Mouse (Mus musculus): Measurements from ENCODE around the gene Smad5. TPM values are rescaled to one million over a fixed set of nuclear protein-coding genes. Genes with fewer than 3 reads are reported as not detected.

Gene Smad5
- polyA plus RNA-seq, 1 experiment = 27.1 TPM

DNA sequence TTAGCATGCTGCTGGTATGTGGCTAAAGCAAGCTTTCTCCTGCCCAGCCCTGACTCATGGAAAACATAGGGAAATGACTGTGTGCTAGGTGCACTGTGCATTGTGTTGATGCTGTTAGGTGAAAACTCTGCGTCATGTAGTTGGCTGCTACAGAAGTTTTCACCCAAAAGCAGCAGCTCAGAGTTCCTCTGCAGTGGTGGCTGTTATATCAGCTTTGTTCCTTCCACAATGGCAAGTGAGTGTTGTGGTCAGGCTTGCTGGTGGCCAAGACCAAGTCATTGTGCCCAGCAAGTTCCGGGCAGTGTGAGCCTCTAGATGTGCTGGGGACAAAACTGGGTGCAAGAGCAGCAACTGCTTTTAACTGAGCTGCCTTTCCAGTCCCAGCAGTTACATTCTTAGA, 9.4 kb downstream of the Smad5 start:
- WGBS = 89% methylated on average over 2 of the region's 2 CpGs
- peaks cover 9% of the 10 kb centered on the region for H3K4me1 ChIP-seq (ENCODE audit: control insufficient read depth, insufficient read depth, low read length)
- no peak for DNase-seq
- TF ChIP-seq POLR2A (IDR thresholded peaks at IDR 0.05; ENCODE audit: borderline replicate concordance, extremely low read depth, low read depth, low read length) (no peak), CTCF (IDR thresholded peaks at IDR 0.05; ENCODE audit: insufficient read depth, low read length) (no peak)
- H3K4me3 ChIP-seq (replicated peaks; ENCODE audit: extremely low read depth, low read depth, low read length) = no peak overlapping the region

DNA sequence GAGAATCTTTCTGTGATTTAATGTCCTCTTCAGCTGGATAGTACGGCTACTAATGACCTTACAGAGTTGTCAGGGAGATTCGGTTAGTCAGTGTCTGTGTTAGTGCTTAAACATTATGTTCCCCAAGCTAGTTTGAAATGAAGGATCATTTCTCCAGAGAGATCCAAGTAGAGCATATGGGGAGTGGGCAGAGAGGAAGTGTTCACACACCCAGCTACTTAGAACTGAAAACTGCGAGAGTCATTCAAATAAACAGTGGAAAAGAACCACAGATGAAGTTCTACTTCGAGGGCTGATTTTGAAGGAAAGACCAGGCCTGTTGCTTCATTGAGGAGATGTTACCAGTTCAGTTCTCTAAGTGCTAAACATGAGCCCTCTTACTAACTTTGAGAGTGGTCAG, 23.7 kb downstream of the Smad5 start:
- H3K4me1 ChIP-seq (ENCODE audit: control insufficient read depth, insufficient read depth, low read length) = no peaks in the 10 kb centered on the region
- no peak overlapping the region for H3K4me3 ChIP-seq (replicated peaks; ENCODE audit: extremely low read depth, low read depth, low read length)
- TF ChIP-seq POLR2A (IDR thresholded peaks at IDR 0.05; ENCODE audit: borderline replicate concordance, extremely low read depth, low read depth, low read length) (no peak), CTCF (IDR thresholded peaks at IDR 0.05; ENCODE audit: insufficient read depth, low read length) (no peak)
- DNase-seq = no peak
- 66% methylated on average over 4 of the region's 4 CpGs for WGBS

DNA sequence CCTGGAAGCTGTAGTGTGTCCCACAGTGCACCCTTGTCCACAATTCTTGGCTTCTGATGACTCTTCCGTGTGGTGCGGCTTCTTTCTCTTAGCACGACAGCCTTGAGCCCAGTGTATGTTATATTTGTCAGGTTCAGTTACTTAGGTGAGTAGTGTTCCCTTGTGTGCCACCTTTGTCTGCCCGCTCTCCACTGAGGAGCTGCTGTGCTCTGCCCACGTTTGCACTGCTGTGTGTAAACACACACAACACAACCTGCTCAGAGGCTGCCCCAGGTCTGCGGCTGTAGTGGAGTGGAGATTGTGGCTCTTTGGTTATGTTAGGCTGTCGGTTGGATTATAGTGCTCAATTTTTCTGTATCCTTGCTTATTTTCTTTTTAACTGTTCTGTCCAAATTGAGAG, 26.2 kb downstream of the Smad5 start:
- Histone ChIP-seq H3K4me1 (ENCODE audit: control insufficient read depth, insufficient read depth, low read length) (no peaks in the 10 kb centered on the region), H3K4me3 (replicated peaks; ENCODE audit: extremely low read depth, low read depth, low read length) (no peak overlapping the region)
- 87% methylated on average over 7 of the region's 7 CpGs for WGBS
- TF ChIP-seq POLR2A (IDR thresholded peaks at IDR 0.05; ENCODE audit: borderline replicate concordance, extremely low read depth, low read depth, low read length) (no peak), CTCF (IDR thresholded peaks at IDR 0.05; ENCODE audit: insufficient read depth, low read length) (no peak)
- no peak for DNase-seq

DNA sequence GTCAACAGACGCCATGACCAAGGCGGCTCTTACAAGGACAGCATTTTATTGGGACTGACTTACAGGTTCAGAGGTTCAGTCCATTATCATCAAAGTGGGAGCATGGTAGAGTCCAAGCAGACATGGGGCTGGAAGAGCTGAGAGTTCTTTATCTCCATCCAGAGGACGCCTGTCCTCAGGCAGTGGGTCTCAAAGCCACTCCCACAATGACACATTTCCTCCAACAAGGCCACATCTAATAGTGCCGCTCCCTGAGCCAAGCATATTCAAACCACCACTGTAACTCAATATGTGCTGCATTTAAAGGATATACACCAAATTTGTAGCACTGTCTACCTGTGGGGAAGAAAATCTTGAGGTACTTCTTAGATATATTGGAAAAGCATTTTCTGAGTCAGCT, 31.8 kb downstream of the Smad5 start:
- no peak for DNase-seq
- no peak overlapping the region for H3K4me3 ChIP-seq (replicated peaks; ENCODE audit: extremely low read depth, low read depth, low read length)
- no peak for TF ChIP-seq POLR2A (IDR thresholded peaks at IDR 0.05; ENCODE audit: borderline replicate concordance, extremely low read depth, low read depth, low read length)
- TF ChIP-seq CTCF (IDR thresholded peaks at IDR 0.05; ENCODE audit: insufficient read depth, low read length) = no peak
- H3K4me1 ChIP-seq (ENCODE audit: control insufficient read depth, insufficient read depth, low read length) = no peaks in the 10 kb centered on the region
- 69% methylated on average over 4 of the region's 4 CpGs for WGBS

DNA sequence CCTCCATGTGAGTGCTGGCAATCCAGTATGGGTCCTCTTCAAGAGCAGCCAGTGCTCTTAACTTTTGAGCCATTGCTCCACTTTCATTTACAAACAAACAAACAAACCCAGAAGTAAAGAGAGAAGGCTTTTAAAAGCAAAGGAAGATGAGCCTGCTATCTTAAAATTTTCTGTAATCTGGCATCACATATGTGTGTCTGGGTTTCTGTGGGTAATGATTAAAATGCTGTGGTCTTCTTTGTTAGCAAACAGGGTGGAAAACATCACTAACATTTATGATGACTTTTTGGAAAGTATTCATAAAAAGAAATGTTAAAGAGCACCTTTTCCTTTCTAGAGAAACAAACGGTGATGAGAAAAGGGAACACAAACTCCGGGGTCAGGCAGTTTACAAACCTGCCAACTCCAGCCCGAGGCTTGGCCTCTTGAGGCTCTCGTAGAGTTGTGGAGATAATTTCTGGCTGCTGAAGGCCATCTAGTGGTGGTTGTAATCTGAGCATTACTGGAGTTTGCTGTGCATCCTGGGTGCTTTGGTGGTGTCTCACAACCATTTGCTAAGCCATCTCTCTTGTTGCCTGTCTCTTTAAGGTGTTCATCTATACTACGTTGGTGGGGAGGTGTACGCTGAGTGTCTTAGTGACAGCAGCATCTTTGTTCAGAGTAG, 32.5 kb downstream of the Smad5 start:
- Histone ChIP-seq H3K4me1 (ENCODE audit: control insufficient read depth, insufficient read depth, low read length) (no peaks in the 10 kb centered on the region), H3K4me3 (replicated peaks; ENCODE audit: extremely low read depth, low read depth, low read length) (no peak overlapping the region)
- DNase-seq = no peak
- WGBS = 36% methylated on average over 6 of the region's 6 CpGs
- TF ChIP-seq CTCF (IDR thresholded peaks at IDR 0.05; ENCODE audit: insufficient read depth, low read length) (peak; percentile 40), POLR2A (IDR thresholded peaks at IDR 0.05; ENCODE audit: borderline replicate concordance, extremely low read depth, low read depth, low read length) (no peak)

DNA sequence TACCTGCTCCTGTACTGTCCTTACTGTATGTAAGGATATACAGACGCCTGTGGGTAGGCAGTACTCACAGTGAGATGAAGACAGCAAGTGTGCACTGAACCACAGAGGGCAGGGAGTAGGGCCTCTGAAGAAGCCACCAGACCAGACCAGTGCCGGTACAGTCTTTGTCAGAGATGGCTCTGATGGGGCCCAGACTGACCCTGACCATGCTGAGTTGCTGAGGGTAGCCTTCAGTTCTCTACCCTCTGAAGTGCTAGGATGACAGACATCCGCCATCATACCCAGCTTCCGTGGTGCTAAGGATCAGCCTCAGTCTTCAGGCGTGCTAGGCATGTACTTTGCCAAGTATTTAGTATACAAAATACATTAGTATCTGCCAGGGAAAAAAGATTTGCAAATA, 36.7 kb downstream of the Smad5 start:
- TF ChIP-seq CTCF (IDR thresholded peaks at IDR 0.05; ENCODE audit: insufficient read depth, low read length) (no peak), POLR2A (IDR thresholded peaks at IDR 0.05; ENCODE audit: borderline replicate concordance, extremely low read depth, low read depth, low read length) (no peak)
- Histone ChIP-seq H3K4me3 (replicated peaks; ENCODE audit: extremely low read depth, low read depth, low read length) (no peak overlapping the region), H3K4me1 (ENCODE audit: control insufficient read depth, insufficient read depth, low read length) (no peaks in the 10 kb centered on the region)
- WGBS = 89% methylated on average over 5 of the region's 5 CpGs
- no peak for DNase-seq

DNA sequence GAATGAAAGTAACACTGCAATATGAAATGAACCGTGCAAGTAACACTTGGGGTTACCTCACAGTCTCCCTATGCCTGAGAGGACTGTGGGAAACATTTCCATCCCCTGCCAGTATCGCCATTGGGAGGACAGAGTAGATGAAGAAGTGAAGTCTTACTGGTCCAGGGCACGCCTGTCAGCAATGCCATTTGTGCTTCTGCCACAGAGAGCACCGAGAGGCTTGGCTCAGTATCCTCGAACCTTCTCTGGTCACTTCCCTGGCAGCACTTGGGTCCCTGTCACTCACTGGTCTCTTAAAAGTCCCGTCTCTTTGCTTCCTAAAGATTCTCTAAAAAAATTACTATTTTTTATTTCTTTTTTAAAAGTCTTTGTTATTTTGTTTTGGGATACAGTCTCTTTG, 37.7 kb downstream of the Smad5 start:
- 83% methylated on average over 6 of the region's 6 CpGs for WGBS
- H3K4me1 ChIP-seq (ENCODE audit: control insufficient read depth, insufficient read depth, low read length) = no peaks in the 10 kb centered on the region
- TF ChIP-seq POLR2A (IDR thresholded peaks at IDR 0.05; ENCODE audit: borderline replicate concordance, extremely low read depth, low read depth, low read length) (no peak), CTCF (IDR thresholded peaks at IDR 0.05; ENCODE audit: insufficient read depth, low read length) (no peak)
- H3K4me3 ChIP-seq (replicated peaks; ENCODE audit: extremely low read depth, low read depth, low read length) = no peak overlapping the region
- no peak for DNase-seq

DNA sequence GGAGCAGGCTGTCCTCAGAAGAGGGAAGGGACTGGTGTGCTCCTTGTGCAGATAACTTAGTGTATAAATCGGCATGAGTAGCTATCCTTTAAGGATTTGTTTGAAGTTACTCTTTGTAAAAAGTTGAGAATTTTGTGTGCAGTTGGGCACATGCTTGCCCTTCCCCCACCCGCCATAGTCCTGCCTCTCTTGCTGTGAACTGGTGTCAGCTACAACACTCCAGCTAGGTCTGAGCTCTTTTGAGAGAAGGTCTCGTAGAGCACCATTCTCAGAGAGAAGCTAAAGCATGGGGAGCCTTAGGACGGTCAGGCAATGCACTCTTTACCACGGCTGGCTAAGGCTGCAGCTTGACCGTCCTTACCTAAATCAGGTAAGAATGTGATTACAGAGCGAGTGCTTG, 38.9 kb downstream of the Smad5 start:
- no peaks in the 10 kb centered on the region for H3K4me1 ChIP-seq (ENCODE audit: control insufficient read depth, insufficient read depth, low read length)
- no peak for DNase-seq
- 78% methylated on average over 7 of the region's 7 CpGs for WGBS
- H3K4me3 ChIP-seq (replicated peaks; ENCODE audit: extremely low read depth, low read depth, low read length) = no peak overlapping the region
- no peak for TF ChIP-seq POLR2A (IDR thresholded peaks at IDR 0.05; ENCODE audit: borderline replicate concordance, extremely low read depth, low read depth, low read length)
- no peak for TF ChIP-seq CTCF (IDR thresholded peaks at IDR 0.05; ENCODE audit: insufficient read depth, low read length)

DNA sequence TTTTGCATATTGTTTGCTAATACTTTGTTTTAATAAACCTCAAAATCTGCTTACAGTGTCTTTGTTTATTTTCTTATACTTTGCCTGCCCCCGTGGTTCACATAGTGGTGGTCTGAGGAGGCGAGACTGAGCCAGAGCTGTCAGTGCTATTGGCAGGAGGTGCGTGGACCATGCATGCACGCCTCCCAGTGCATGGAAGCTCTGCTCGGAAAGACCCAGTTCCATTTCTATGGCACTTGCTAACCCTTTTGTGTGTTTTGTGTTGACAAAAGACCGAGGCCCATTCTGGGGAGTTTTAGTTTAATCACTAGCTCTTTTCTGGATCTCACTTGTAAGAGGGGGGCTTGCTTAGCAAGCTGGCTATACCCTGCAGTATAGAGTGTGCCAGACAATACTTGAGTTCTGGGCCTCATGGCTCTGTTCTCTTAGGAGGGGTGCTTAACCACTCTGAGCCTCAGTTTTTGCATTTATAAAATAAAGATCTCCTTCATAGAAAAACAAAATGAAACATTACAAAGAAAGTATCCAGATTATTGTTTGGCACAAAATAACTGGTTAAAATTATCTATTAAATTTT, 39.6 kb downstream of the Smad5 start:
- 73% methylated on average over 6 of the region's 6 CpGs for WGBS
- H3K4me3 ChIP-seq (replicated peaks; ENCODE audit: extremely low read depth, low read depth, low read length) = no peak overlapping the region
- no peaks in the 10 kb centered on the region; the same call in 1 of the 2 replicates for H3K4me1 ChIP-seq (ENCODE audit: control insufficient read depth, insufficient read depth, low read length)
- no peak for TF ChIP-seq CTCF (IDR thresholded peaks at IDR 0.05; ENCODE audit: insufficient read depth, low read length)
- no peak for TF ChIP-seq POLR2A (IDR thresholded peaks at IDR 0.05; ENCODE audit: borderline replicate concordance, extremely low read depth, low read depth, low read length)
- no peak for DNase-seq

Data from lung, adult 2 months (tissue).